Mouse (Mus musculus): ENCODE measurements around the gene Slc39a11.

- no peak for TF ChIP-seq CTCF (IDR thresholded peaks at IDR 0.05; ENCODE audit: low read depth)
- TF ChIP-seq EP300 (IDR thresholded peaks at IDR 0.05; ENCODE audit: low read depth), result no peak
These were observed 2.6 kb upstream of the Slc39a11 start for GRCm38 (mm10) chr11:113652516-113652915.
